Mouse (Mus musculus): ENCODE results near the gene B4galnt1. TPM values are rescaled to one million over a fixed set of nuclear protein-coding genes. Genes with fewer than 3 reads are reported as not detected.

Gene B4galnt1
- polyA plus RNA-seq, 1 experiment: 76.1 TPM

DNA sequence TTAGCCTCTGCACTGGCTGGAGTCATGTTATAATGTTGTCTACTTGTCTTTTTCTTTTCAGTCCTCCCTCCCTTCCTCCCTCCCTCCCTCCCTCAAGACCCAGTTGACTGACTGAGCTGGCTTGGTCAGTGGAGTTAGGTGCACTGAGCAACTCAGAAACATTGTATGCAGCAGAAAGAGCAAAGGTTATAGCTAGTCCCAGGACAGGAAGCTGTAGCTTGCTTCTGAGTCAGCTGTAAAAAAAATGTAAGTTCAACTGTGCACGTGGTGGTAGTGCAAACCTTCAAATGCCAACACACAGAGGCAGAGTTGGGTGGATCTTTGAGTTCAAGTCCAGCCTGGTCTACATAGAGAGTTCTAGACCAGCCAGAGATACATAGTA is 49.4 kb downstream of the B4galnt1 start:
- Histone ChIP-seq H3K4me3 (replicated peaks) (no peak overlapping the region), H3K36me3 (replicated peaks; ENCODE audit: low read length) (peaks cover 3% of the 10 kb centered on the region), H3K4me1 (peaks cover 46% of the 10 kb centered on the region), H3K9me3 (peaks cover 5% of the 10 kb centered on the region; the same call in 1 of the 2 replicates), H3K27me3 (replicated peaks) (peaks cover 5% of the 10 kb centered on the region)
- TF ChIP-seq FLI1 (IDR thresholded peaks at IDR 0.05; ENCODE audit: low read length) (no peak), GATA1 (IDR thresholded peaks at IDR 0.05; ENCODE audit: borderline replicate concordance, low read length) (no peak)

DNA sequence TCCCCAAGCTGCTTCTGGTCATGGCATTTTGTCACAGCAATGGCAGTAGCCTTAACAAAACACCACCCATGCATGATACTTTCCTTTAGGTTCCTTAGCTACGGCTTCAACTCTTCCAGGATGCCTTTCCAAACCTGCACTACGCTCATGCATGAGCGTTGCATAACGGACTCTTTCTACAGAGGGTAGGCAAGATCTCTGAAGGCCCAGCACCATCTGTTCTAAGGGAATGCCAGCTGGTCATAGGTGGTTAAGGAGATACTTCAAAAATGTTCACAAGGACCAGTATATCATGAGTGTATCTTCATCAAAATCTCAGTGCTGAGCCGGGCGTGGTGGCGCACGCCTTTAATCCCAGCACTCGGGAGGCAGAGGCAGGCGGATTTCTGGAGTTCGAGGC is 51.4 kb downstream of the B4galnt1 start:
- H3K9me3 ChIP-seq: peaks cover 9% of the 10 kb centered on the region
- H3K4me3 ChIP-seq (replicated peaks): no peak overlapping the region
- peaks cover 5% of the 10 kb centered on the region for H3K27me3 ChIP-seq (replicated peaks)
- peaks cover 30% of the 10 kb centered on the region for H3K4me1 ChIP-seq
- no peaks in the 10 kb centered on the region for H3K36me3 ChIP-seq (replicated peaks; ENCODE audit: low read length)
- TF ChIP-seq GATA1 (IDR thresholded peaks at IDR 0.05; ENCODE audit: borderline replicate concordance, low read length): no peak
- TF ChIP-seq FLI1 (IDR thresholded peaks at IDR 0.05; ENCODE audit: low read length): no peak

GRCm38 (mm10) chr10:127217177-127217576 is 52.2 kb downstream of the B4galnt1 start:
- H3K4me3 ChIP-seq (replicated peaks): no peak overlapping the region
- no peaks in the 10 kb centered on the region for H3K36me3 ChIP-seq (replicated peaks; ENCODE audit: low read length)
- H3K4me1 ChIP-seq: peaks cover 30% of the 10 kb centered on the region
- peaks cover 6% of the 10 kb centered on the region for H3K27me3 ChIP-seq (replicated peaks)
- TF ChIP-seq GATA1 (IDR thresholded peaks at IDR 0.05; ENCODE audit: borderline replicate concordance, low read length) (no peak), FLI1 (IDR thresholded peaks at IDR 0.05; ENCODE audit: low read length) (no peak)
- peaks cover 9% of the 10 kb centered on the region for H3K9me3 ChIP-seq

DNA sequence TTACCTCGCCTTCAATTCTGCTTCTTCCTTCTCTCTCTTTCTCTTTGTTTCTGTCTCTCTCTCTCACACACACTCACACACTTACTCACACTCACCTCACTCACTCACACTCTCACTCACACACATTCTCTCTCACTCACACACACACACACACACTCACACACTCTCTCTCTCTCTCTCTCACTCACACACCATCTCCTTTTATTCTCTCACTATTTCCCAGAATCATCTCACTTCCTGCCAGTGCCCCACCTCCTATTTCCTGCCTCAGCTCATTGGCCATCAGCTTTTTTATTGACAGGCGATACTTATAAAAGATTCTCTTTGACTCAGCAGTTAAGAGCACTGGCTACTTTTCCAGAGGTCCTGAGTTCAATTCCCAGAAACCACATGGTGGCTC is 53.3 kb downstream of the B4galnt1 start:
- TF ChIP-seq FLI1 (IDR thresholded peaks at IDR 0.05; ENCODE audit: low read length) (no peak), GATA1 (IDR thresholded peaks at IDR 0.05; ENCODE audit: borderline replicate concordance, low read length) (no peak)
- peaks cover 13% of the 10 kb centered on the region for H3K27me3 ChIP-seq (replicated peaks)

More for the DNA sequence above, 53.3 kb downstream of the B4galnt1 start:
- H3K4me1 ChIP-seq: peaks cover 30% of the 10 kb centered on the region
- H3K36me3 ChIP-seq (replicated peaks; ENCODE audit: low read length): no peaks in the 10 kb centered on the region
- peaks cover 9% of the 10 kb centered on the region for H3K9me3 ChIP-seq
- no peak overlapping the region for H3K4me3 ChIP-seq (replicated peaks)

Other genes with a start within 250 kb of the B4galnt1 start
- gene Ctdsp2, start 186.5 kb upstream of the B4galnt1 start, polyA plus RNA-seq (2012; ENCODE audit: insufficient read depth, low replicate concordance): 27.8 and 40.9 TPM in 2 replicates
- gene Avil, start 164.5 kb upstream of the B4galnt1 start, polyA plus RNA-seq (2012; ENCODE audit: insufficient read depth, low replicate concordance): 0.70 TPM in 1 of 2 replicates, not detected in the other
- gene Tsfm, start 134.4 kb upstream of the B4galnt1 start, polyA plus RNA-seq (2012; ENCODE audit: insufficient read depth, low replicate concordance): 19.8 and 35.4 TPM in 2 replicates
- 1.9 and 12.1 TPM in 2 replicates for gene Mettl1, start 123.8 kb upstream of the B4galnt1 start, polyA plus RNA-seq (2012; ENCODE audit: insufficient read depth, low replicate concordance)
- 0.08 TPM in 1 of 2 replicates, not detected in the other for gene Eef1akmt3, start 123.7 kb upstream of the B4galnt1 start, polyA plus RNA-seq (2012; ENCODE audit: insufficient read depth, low replicate concordance)
- 0.15 TPM in 1 of 2 replicates, not detected in the other for gene Cyp27b1, start 117.0 kb upstream of the B4galnt1 start, polyA plus RNA-seq (2012; ENCODE audit: insufficient read depth, low replicate concordance)
- 1.3 and 3.3 TPM in 2 replicates for gene March9, start 105.0 kb upstream of the B4galnt1 start, polyA plus RNA-seq (2012; ENCODE audit: insufficient read depth, low replicate concordance)
- 288 and 833 TPM in 2 replicates for gene Cdk4, start 101.7 kb upstream of the B4galnt1 start, polyA plus RNA-seq (2012; ENCODE audit: insufficient read depth, low replicate concordance)
- gene Tspan31, start 95.0 kb upstream of the B4galnt1 start, polyA plus RNA-seq (2012; ENCODE audit: insufficient read depth, low replicate concordance): 4.8 and 51.5 TPM in 2 replicates
- gene Agap2, start 89.9 kb upstream of the B4galnt1 start, polyA plus RNA-seq (2012; ENCODE audit: insufficient read depth, low replicate concordance): 26.5 and 79.5 TPM in 2 replicates
- gene Os9, start 44.1 kb upstream of the B4galnt1 start, polyA plus RNA-seq (2012; ENCODE audit: insufficient read depth, low replicate concordance): 140 and 267 TPM in 2 replicates
- gene Slc26a10, start 15.4 kb downstream of the B4galnt1 start, polyA plus RNA-seq (2012; ENCODE audit: insufficient read depth, low replicate concordance): 0.23 and 0.76 TPM in 2 replicates
- gene Arhgef25, start 24.9 kb downstream of the B4galnt1 start, polyA plus RNA-seq (2012; ENCODE audit: insufficient read depth, low replicate concordance): not detected in 2 replicates
- gene Dtx3, start 30.5 kb downstream of the B4galnt1 start, polyA plus RNA-seq (2012; ENCODE audit: insufficient read depth, low replicate concordance): 51.0 and 171 TPM in 2 replicates
- 10.4 and 19.6 TPM in 2 replicates for gene Pip4k2c, start 46.4 kb downstream of the B4galnt1 start, polyA plus RNA-seq (2012; ENCODE audit: insufficient read depth, low replicate concordance)
- gene Kif5a, start 98.1 kb downstream of the B4galnt1 start, polyA plus RNA-seq (2012; ENCODE audit: insufficient read depth, low replicate concordance): 6.6 and 11.4 TPM in 2 replicates
- gene Dctn2, start 101.1 kb downstream of the B4galnt1 start, polyA plus RNA-seq (2012; ENCODE audit: insufficient read depth, low replicate concordance): 176 and 219 TPM in 2 replicates
- 245 and 640 TPM in 2 replicates for gene Mbd6, start 123.8 kb downstream of the B4galnt1 start, polyA plus RNA-seq (2012; ENCODE audit: insufficient read depth, low replicate concordance)
- 26.0 and 101 TPM in 2 replicates for gene Mars, start 146.6 kb downstream of the B4galnt1 start, polyA plus RNA-seq (2012; ENCODE audit: insufficient read depth, low replicate concordance)
- 6.1 and 10.4 TPM in 2 replicates for gene Arhgap9, start 156.7 kb downstream of the B4galnt1 start, polyA plus RNA-seq (2012; ENCODE audit: insufficient read depth, low replicate concordance)
- 0.02 TPM in 1 of 2 replicates, not detected in the other for gene Gli1, start 176.7 kb downstream of the B4galnt1 start, polyA plus RNA-seq (2012; ENCODE audit: insufficient read depth, low replicate concordance)
- gene Inhbe, start 189.2 kb downstream of the B4galnt1 start, polyA plus RNA-seq (2012; ENCODE audit: insufficient read depth, low replicate concordance): not detected in 2 replicates
- not detected in 2 replicates for gene Inhbc, start 205.2 kb downstream of the B4galnt1 start, polyA plus RNA-seq (2012; ENCODE audit: insufficient read depth, low replicate concordance)
- gene R3hdm2, start 215.1 kb downstream of the B4galnt1 start, polyA plus RNA-seq (2012; ENCODE audit: insufficient read depth, low replicate concordance): 139 and 346 TPM in 2 replicates